Mouse (Mus musculus): ENCODE results near the gene Arhgef26. TPM values are rescaled to one million over a fixed set of nuclear protein-coding genes. Genes with fewer than 3 reads are reported as not detected.

Gene Arhgef26
- total and polyA plus RNA-seq, 2 experiments from 2014 or later = 19.8 to 24.0 TPM

DNA sequence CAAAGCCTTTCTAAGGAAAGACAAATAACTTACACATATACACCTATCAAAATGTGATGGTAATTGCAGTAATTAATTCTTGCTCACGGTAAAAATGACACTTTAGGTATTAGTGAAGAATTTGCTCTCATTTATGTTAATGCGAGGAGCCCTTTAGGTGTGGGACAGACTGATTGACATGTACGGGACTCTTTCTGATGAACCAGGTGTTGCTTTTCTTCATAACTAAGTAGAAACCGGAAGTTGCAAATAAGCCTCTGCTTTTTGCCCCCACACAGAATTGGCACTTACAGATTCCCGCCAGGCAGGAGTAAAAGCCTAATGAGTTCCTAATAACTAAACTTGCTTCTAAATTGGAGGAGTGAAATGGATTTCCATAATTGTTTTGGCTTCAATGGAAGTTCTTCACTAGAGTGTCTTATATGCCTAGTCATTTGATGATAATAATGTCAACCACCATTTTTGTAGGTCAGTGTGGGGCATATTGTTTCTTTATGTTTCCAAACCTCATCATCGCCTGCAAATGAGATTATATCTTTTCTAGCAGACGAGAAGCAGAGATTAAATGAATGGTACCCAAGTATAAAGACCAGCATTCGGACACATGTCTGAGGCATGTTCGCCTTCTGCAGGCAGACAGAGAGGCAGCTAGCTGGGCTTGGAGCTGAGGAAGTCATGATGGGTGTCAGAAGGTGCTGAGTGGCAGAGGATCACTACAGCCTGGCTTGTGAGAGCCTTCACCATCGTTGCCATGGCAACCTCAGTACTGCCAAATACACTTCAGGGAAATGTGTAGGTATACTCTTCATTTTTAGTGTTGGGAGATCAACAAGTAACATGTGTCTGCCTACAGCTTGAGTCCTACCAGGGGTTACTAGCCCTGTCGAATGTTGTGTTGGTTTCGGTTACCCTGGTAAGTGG is 61.9 kb downstream of the Arhgef26 start:
- WGBS = 61% methylated on average over 12 of the region's 12 CpGs
- Histone ChIP-seq H3K4me3 (ENCODE audit: low read depth, low read length) (no peak overlapping the region), H3K4me1 (ENCODE audit: insufficient read depth) (no peaks in the 10 kb centered on the region), H3K9me3 (ENCODE audit: low read length) (no peaks in the 10 kb centered on the region), H3K27ac (ENCODE audit: low read depth, low read length) (no peak overlapping the region), H3K27me3 (ENCODE audit: insufficient read depth, low read length) (no peaks in the 10 kb centered on the region), H3K4me2 (ENCODE audit: low read depth) (no peak overlapping the region), H3K36me3 (ENCODE audit: insufficient read depth) (no peaks in the 10 kb centered on the region), H3K9ac (no peak overlapping the region)
- TF ChIP-seq CTCF (IDR thresholded peaks at IDR 0.05; ENCODE audit: low read depth) = no peak
- ATAC-seq = 0 out of 2 replicates have a peak, but pooled peaks have one; percentile 28
- DNase-seq = peak; percentile 37

DNA sequence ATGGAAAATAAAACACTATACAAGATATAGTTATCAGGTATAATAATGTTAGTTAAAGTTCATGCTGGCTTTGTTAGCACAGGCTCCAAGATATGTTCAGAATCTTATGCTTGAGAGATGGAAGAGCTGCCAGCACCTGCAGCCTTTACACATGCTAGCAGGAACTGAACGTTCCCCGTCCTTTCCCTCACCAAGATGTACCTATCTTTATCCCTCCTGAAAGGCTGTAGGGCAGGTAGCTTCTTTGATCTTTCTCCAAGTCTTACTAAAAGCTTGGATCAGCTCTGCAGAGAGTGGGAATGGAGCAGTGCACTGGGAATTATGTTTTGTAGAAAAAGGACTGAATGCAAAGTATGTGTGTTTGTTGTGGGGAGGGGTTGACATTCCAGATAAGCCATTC is 64.3 kb downstream of the Arhgef26 start:
- Histone ChIP-seq H3K9me3 (ENCODE audit: low read length) (no peaks in the 10 kb centered on the region), H3K36me3 (ENCODE audit: insufficient read depth) (no peaks in the 10 kb centered on the region), H3K4me1 (ENCODE audit: insufficient read depth) (no peaks in the 10 kb centered on the region), H3K27ac (ENCODE audit: low read depth, low read length) (no peak overlapping the region), H3K9ac (no peak overlapping the region), H3K4me3 (ENCODE audit: low read depth, low read length) (no peak overlapping the region), H3K4me2 (ENCODE audit: low read depth) (no peak overlapping the region), H3K27me3 (ENCODE audit: insufficient read depth, low read length) (no peaks in the 10 kb centered on the region)
- DNase-seq (no peak), ATAC-seq (no peak)
- TF ChIP-seq CTCF (IDR thresholded peaks at IDR 0.05; ENCODE audit: low read depth) = no peak
- WGBS = 90% methylated on average over 2 of the region's 2 CpGs

DNA sequence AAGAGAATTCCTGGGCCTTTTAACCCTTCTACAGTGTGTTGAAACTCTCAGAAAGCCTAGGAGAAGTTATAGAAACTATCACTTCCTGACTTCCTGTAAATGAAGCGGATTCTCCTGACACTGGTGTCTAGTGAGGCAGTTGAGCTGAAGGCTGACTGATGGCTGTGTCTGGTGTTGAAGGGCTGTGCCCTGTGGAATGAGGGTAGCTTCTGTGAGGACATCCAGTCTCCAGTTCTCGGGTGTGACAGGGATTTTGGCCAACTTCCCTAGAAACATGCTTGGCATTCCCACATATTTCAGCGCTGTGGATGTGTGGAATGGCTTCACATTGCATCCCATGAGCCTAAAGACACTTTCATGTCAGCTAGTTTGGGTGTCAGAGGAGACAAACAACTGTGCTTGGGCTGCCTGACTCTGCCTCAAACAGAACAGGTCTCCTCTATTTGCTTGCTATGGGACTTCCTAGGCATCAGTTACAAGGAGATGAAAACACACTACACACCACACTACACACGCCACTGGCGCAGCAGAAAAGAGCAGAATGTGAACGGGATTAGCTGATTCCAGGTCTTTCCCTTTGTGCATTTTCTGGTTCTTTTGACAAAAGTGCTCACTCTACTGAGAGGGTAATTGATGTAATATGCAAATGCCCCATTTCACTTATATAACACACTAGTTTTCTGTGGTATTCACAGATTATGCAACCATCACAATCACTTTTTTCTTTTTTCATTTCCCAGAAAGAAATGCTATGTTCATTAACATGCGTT is 66.5 kb downstream of the Arhgef26 start:
- Histone ChIP-seq H3K9me3 (ENCODE audit: low read length) (no peaks in the 10 kb centered on the region), H3K27ac (ENCODE audit: low read depth, low read length) (no peak overlapping the region), H3K4me1 (ENCODE audit: insufficient read depth) (no peaks in the 10 kb centered on the region), H3K4me3 (ENCODE audit: low read depth, low read length) (no peak overlapping the region), H3K9ac (no peak overlapping the region), H3K4me2 (ENCODE audit: low read depth) (no peak overlapping the region), H3K36me3 (ENCODE audit: insufficient read depth) (no peaks in the 10 kb centered on the region), H3K27me3 (ENCODE audit: insufficient read depth, low read length) (no peaks in the 10 kb centered on the region)
- ATAC-seq (no peak), DNase-seq (no peak)
- 37% methylated on average over 7 of the region's 7 CpGs for WGBS
- TF ChIP-seq CTCF (IDR thresholded peaks at IDR 0.05; ENCODE audit: low read depth) = no peak

DNA sequence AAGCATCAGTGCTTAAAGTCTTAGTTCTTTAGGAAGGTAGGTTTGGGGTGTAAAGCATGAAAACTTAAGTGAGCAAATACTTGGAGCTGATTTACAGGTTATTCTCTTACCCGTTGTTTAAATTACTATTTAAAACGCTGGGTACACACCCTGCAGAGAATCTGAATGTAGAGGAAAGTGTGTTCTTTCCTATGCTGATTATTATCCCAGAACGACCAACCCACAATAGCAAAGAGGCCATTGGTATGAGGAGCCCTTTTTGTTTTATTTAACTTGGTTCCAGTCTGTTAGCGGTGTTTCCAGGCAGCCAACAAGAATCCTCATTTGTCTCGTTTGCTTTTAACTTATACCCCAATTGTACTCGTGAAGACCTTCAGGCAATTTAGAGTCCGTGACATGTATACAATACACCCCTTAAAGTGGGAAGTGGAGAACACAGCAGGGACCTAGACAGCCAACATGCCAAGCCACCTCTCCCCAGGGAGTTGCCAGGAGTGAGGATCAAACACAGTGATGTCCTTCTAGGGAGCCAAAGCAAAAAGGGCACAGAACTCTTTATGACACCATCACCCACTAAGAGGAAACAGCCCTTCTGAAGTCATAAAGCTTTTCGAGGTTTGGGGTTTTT is 71.5 kb downstream of the Arhgef26 start:
- Histone ChIP-seq H3K4me3 (ENCODE audit: low read depth, low read length) (no peak overlapping the region), H3K4me1 (ENCODE audit: insufficient read depth) (peaks cover 5% of the 10 kb centered on the region; the same call in 1 of the 2 replicates), H3K9me3 (ENCODE audit: low read length) (no peaks in the 10 kb centered on the region), H3K36me3 (ENCODE audit: insufficient read depth) (no peaks in the 10 kb centered on the region), H3K9ac (no peak overlapping the region), H3K27me3 (ENCODE audit: insufficient read depth, low read length) (no peaks in the 10 kb centered on the region), H3K27ac (ENCODE audit: low read depth, low read length) (no peak overlapping the region), H3K4me2 (ENCODE audit: low read depth) (no peak overlapping the region)
- ATAC-seq (no peak), DNase-seq (no peak)
- no peak for TF ChIP-seq CTCF (IDR thresholded peaks at IDR 0.05; ENCODE audit: low read depth)
- WGBS = 25% methylated on average over 8 of the region's 8 CpGs

DNA sequence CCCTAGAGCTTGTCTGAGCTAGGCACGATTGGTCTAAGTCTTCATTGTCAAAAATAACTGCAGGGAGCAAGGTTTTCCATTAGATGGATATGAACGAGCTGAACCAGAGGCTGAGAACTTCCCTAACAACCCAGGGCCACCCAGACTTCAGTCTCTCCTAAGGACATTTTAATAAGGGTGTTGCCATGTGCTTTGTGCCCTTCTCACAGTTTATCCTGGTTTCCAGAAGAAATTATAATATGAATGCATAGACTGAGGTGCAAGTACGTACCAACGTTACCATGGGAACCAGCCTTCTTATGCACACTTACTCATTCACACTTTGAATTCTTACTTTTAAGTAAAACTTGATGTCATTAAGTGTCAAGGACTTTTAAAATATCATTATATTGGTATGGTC is 72.3 kb downstream of the Arhgef26 start:
- Histone ChIP-seq H3K27ac (ENCODE audit: low read depth, low read length) (no peak overlapping the region), H3K9ac (no peak overlapping the region), H3K4me3 (ENCODE audit: low read depth, low read length) (no peak overlapping the region), H3K4me2 (ENCODE audit: low read depth) (no peak overlapping the region), H3K4me1 (ENCODE audit: insufficient read depth) (peaks cover 5% of the 10 kb centered on the region; the same call in 1 of the 2 replicates), H3K36me3 (ENCODE audit: insufficient read depth) (no peaks in the 10 kb centered on the region), H3K9me3 (ENCODE audit: low read length) (no peaks in the 10 kb centered on the region), H3K27me3 (ENCODE audit: insufficient read depth, low read length) (no peaks in the 10 kb centered on the region)
- 27% methylated on average over 4 of the region's 4 CpGs for WGBS
- no peak for ATAC-seq
- no peak for TF ChIP-seq CTCF (IDR thresholded peaks at IDR 0.05; ENCODE audit: low read depth)
- no peak for DNase-seq

DNA sequence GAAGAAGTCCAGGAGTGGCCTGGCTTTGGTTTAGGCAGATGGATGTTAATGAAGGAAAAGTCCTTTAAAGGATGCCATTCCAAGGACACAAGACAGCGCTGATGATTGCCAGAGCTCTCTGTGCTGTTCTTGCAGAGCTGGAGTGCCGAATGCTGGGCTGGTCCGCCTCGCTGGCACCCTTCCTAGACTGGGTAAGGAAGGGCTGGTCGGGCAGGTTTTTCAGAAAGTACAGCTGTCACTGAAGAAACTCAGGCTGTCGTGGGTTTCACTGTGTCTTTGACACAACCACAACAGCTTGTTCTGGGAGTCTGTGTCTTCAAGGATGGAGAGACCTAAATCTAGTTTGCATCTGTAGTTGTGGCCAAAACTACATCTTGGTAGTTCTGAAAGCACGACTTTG is 74.6 kb downstream of the Arhgef26 start:
- Histone ChIP-seq H3K27me3 (ENCODE audit: insufficient read depth, low read length) (no peaks in the 10 kb centered on the region), H3K27ac (ENCODE audit: low read depth, low read length) (no peak overlapping the region), H3K36me3 (ENCODE audit: insufficient read depth) (no peaks in the 10 kb centered on the region), H3K4me3 (ENCODE audit: low read depth, low read length) (no peak overlapping the region), H3K4me2 (ENCODE audit: low read depth) (no peak overlapping the region), H3K4me1 (ENCODE audit: insufficient read depth) (peaks cover 5% of the 10 kb centered on the region; the same call in 1 of the 2 replicates), H3K9ac (no peak overlapping the region), H3K9me3 (ENCODE audit: low read length) (no peaks in the 10 kb centered on the region)
- peak; percentile 82 for DNase-seq
- 38% methylated on average over 7 of the region's 7 CpGs for WGBS
- peak; percentile 90 for ATAC-seq
- TF ChIP-seq CTCF (IDR thresholded peaks at IDR 0.05; ENCODE audit: low read depth) = no peak

All from forebrain, postnatal 0 days (tissue).